Mouse (Mus musculus) spleen, adult 2 months (tissue): Measurements from ENCODE around the gene Dr1. TPM values are rescaled to one million over a fixed set of nuclear protein-coding genes. Genes with fewer than 3 reads are reported as not detected.
A peak's percentile ranks its signal among the peaks of the same experiment; 100 is the strongest.
"Not testable (repeated sequence)": the region's sequence is repeated elsewhere in the genome, so short reads cannot be mapped to it uniquely, and the experiment has no call there.

ENCODE experiments used
- DNase-seq, 2 experiments: peaks; one replicate each; pipeline versions ENCODE4 v3.0.0 to v3.0.0-alpha.2; 2012 to 2021; ENCODE audit warnings: low spot score in 2 of 2, low read depth in 1 of 2
- H3K27ac ChIP-seq: fragments of 200-500 bp; 2 replicates; pipeline ENCODE4 v1.5.1; 2012; ENCODE audit warnings: low read length, inconsistent platforms; ENCODE audit not compliant: insufficient read depth
- H3K27me3 ChIP-seq: fragments of 200-500 bp; 2 replicates; pipeline ENCODE4 v1.6.1; 2012; ENCODE audit warnings: mild to moderate bottlenecking, moderate library complexity, low read length, inconsistent platforms; ENCODE audit not compliant: control insufficient read depth, insufficient read depth
- H3K36me3 ChIP-seq: fragments of 200-500 bp; 2 replicates; pipeline ENCODE4 v1.6.1; 2012; ENCODE audit warnings: mild to moderate bottlenecking, low read length, inconsistent platforms; ENCODE audit not compliant: control insufficient read depth, insufficient read depth
- H3K4me1 ChIP-seq: fragments of 200-500 bp; 2 replicates; pipeline ENCODE4 v1.6.1; 2011; ENCODE audit warnings: inconsistent platforms; ENCODE audit not compliant: control insufficient read depth, insufficient read depth, insufficient read length
- H3K4me3 ChIP-seq: fragments of 200-500 bp; 2 replicates; pipeline ENCODE4 v1.5.1; 2011; ENCODE audit warnings: mild to moderate bottlenecking, inconsistent platforms; ENCODE audit not compliant: insufficient read depth, insufficient read length; ENCODE audit errors: extremely low read depth
- CTCF ChIP-seq: fragments of 200-500 bp; IDR thresholded peaks from 2 replicates; pipeline ENCODE4 v1.5.1; 2011; ENCODE audit warnings: mild to moderate bottlenecking, inconsistent platforms; ENCODE audit not compliant: insufficient read depth, insufficient read length, insufficient replicate concordance; ENCODE audit errors: extremely low read depth
- POLR2A ChIP-seq: fragments of 200-500 bp; IDR thresholded peaks from 2 replicates; pipeline ENCODE4 v1.6.1; 2011; ENCODE audit warnings: low read depth, low read length, inconsistent platforms
- WGBS: fragments of 180-500 bp; shearing (Covaris S2); methylation state at CpG from one replicate; pipeline ENCODE4 v1.1.7; 2018; 5-methylcytosine and 5-hydroxymethylcytosine counted together
- polyA plus RNA-seq: library from polyadenylated mRNA; depleted of rRNA; stranded (reverse); fragments of >200 nt; gene quantifications from 2 replicates; pipeline ENCODE4 v1.2.3, GENCODE M21; 2012; rRNA removed

The Dr1 gene
- 16.0 and 23.5 TPM in 2 replicates for polyA plus RNA-seq

DNA sequence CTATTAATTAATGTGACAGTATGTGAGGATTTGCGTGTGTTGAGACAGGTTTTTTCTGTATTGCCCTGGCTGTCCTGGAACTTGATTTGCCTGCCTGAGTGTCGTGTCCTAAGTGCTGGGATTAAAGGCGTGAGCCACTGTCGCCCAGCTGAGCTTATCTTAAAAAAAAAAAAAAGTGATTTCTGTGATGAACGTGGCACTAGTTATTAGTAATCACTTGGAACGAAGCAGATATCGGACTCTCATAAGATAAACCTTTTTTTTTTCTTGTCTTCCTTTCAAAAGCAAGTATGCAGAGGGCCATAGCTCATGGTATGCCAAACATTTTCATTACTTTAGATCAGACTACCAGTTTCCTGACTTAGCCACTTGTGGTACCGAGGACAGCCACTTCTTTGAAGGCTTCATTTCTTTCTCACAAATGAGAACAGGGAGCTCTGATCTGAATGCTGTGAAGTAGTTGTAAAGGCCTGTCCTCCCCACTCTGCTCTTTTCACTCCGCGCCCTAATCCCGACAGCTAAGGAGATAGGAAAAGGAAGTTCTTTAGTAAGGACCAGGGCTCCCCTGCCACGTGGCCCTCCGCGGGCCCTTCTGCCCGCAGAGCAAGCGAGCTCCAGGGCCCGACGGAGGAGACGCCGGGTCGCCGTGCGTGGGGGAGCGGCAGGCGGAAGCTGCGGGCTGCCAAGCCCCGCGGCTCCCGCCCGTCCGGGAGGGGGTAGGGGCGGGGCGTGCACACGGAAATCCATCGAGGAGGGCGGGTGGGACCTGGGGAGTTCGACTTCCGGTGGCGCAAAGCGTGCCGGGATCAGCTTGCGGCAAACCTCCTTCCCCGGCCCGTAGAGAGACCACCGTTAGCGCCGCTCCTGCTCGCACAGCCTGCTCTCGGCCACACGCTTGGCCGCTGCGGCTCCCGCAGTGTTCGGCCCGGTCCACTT, at the start of gene Dr1:
Gene Dr1, plus strand, starts transcription at position 771 of the 936 bp plus-strand sequence.
- peak; percentile 74 to 86 for DNase-seq
- TF ChIP-seq CTCF: no peak
- no peak; the same call in none of the 2 replicates for TF ChIP-seq POLR2A
- H3K4me1 ChIP-seq: peaks cover 2% of the 10 kb centered on the region; the same call in 1 of the 2 replicates
- peak within 1 kb of the TSS; percentile 92 for H3K27ac ChIP-seq
- H3K36me3 ChIP-seq: no peaks in the 10 kb centered on the region; the same call in 1 of the 2 replicates
- peak within 1 kb of the TSS; percentile 94 for H3K4me3 ChIP-seq
- H3K27me3 ChIP-seq: no peaks in the 10 kb centered on the region
- WGBS: 7% methylated on average over 54 of the region's 55 CpGs

DNA sequence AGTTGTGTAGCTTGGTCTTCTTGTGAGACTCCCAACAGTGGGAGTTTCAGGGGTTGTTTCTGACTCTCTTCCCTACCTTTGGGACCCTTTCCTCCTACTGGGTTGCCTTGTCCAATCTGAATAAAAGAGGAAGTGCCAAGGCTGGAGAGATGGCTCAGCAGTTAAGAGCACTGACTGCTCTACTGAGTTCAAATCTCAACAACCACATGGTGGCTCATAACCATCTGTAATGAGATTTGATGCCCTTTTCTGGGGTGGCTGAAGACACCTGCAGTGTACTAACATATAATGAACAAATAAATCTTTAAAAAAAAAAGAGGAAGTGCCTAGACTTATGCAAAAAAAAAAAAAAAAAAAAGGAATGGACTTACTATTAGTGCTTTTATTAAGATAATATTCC, 44.6 kb upstream of the Dr1 start:
- no peaks in the 10 kb centered on the region for H3K27me3 ChIP-seq
- H3K4me1 ChIP-seq: no peaks in the 10 kb centered on the region
- no peak for DNase-seq
- no peak overlapping the region for H3K27ac ChIP-seq
- no peaks in the 10 kb centered on the region for H3K36me3 ChIP-seq
- no peak for TF ChIP-seq POLR2A
- TF ChIP-seq CTCF: no peak
- H3K4me3 ChIP-seq: no peak overlapping the region

DNA sequence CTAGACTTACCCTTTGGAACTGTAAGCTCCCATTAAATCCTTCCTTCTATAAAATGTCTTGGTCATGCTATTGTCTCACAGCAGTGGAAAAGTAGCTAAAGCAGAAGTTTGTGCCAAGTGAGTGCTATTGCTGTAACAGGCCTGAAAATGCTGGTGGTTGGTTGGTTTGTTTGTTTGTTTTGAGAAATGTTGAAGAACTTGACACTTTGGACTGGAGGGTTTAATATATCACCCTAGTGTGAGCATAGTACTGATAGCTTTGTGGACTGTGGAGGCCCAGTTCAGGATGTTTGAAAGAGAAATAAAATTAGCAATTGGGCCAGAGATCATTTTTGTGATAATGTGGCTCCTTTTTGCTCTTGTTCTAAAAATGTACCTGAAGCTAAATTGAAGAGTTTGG, 42.5 kb upstream of the Dr1 start:
- Histone ChIP-seq H3K4me1 (no peaks in the 10 kb centered on the region), H3K27me3 (no peaks in the 10 kb centered on the region), H3K27ac (no peak overlapping the region), H3K4me3 (no peak overlapping the region), H3K36me3 (no peaks in the 10 kb centered on the region)
- DNase-seq: no peak
- TF ChIP-seq POLR2A (no peak), CTCF (no peak)

DNA sequence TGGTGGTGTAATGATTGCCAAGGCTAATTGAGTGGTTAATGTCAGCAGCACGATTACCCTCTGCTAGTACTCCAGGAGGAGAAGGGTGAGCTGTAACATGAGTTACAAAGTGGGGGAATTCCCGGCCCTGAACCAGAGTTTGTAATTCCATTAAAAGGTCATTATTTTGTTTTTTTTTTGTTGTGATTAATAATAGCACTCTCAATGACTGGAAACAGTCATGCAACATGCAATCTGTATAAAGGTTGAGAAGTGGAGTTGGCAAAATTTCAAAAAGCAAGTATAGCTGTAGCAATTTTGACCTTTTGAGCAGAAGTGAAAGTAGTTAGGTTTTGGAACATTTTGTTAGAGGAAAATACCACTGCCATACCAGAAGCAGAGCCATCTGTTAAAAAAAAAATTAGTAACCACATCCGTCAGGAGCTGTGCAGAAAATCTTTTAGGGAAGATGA, 22.4 kb upstream of the Dr1 start:
- peaks cover 4% of the 10 kb centered on the region; the same call in 1 of the 2 replicates for H3K4me1 ChIP-seq
- no peak for TF ChIP-seq POLR2A
- TF ChIP-seq CTCF: no peak
- no peak overlapping the region for H3K4me3 ChIP-seq
- H3K27me3 ChIP-seq: no peaks in the 10 kb centered on the region
- DNase-seq: no peak
- no peak overlapping the region for H3K27ac ChIP-seq
- H3K36me3 ChIP-seq: no peaks in the 10 kb centered on the region
- WGBS: 20% methylated on average over 3 of the region's 3 CpGs

DNA sequence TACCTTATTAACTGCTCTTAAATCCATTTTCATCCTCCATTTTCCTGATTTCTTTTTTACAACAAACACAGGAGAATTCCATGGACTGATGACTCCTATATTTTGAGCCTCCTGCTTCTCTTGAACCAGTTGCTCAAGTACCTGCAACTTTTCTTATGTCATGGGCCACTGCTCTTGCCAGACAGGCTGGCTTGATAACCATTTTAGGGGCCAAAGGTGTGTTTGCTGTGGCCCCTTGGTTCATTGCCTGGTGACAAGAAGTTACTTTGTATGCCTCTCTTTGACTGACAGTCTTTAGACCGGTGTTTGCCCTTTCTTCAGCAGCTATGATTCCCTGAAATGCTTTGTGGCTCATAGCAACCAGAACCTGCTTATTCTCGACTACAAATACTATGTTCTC, 18.7 kb upstream of the Dr1 start:
- 86% methylated on average over 2 of the region's 2 CpGs for WGBS
- TF ChIP-seq POLR2A: no peak
- no peak for TF ChIP-seq CTCF
- peaks cover 4% of the 10 kb centered on the region; the same call in 1 of the 2 replicates for H3K4me1 ChIP-seq
- no peaks in the 10 kb centered on the region for H3K27me3 ChIP-seq
- H3K36me3 ChIP-seq: no peaks in the 10 kb centered on the region
- H3K4me3 ChIP-seq: no peak overlapping the region
- H3K27ac ChIP-seq: no peak overlapping the region
- no peak for DNase-seq

DNA sequence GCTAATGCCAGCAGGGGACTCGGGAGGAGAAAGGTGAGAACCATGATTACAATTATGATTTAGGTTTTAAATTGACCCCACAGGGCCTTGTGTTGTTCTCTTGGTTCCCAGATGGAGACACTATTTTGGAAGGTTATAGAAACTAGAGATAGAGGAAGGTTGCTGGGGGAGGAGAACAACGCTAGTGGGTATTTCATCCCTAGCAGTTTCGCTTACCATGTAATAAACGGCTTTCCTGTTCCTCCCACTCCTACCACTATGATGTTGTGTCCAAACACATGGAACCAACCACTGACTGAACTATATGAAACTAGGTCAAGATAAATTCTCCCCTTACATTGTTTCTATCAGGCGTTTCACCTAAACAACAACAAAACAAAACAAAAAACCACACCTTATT, 13.4 kb upstream of the Dr1 start:
- H3K27me3 ChIP-seq: no peaks in the 10 kb centered on the region
- H3K4me3 ChIP-seq: no peak overlapping the region
- DNase-seq: no peak
- 68% methylated on average over 5 of the region's 5 CpGs for WGBS
- no peaks in the 10 kb centered on the region for H3K36me3 ChIP-seq
- TF ChIP-seq POLR2A (no peak), CTCF (no peak)
- no peak overlapping the region for H3K27ac ChIP-seq
- H3K4me1 ChIP-seq: no peaks in the 10 kb centered on the region

DNA sequence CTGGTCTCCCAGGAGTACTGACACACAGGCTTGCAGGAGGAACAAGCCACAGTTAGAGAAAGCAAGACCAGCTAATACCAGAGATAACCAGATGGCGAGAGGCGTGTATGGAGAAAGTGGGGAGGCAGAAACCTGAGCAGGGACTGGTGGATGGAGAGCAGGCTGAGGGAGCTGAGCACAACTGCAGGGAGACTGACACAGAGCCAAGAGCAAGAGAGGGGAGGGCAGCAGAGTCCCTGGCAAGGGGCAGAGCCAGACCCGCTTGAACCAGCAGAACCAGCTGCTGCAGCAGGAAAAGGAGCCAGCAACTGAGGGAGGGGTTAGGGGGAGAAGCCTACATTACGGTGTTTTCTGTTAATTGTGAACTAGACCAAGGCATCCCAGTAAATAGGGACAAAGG, 6.0 kb upstream of the Dr1 start:
- 73% methylated on average over 4 of the region's 4 CpGs for WGBS
- DNase-seq: no peak
- Histone ChIP-seq H3K4me1 (no peaks in the 10 kb centered on the region), H3K27me3 (no peaks in the 10 kb centered on the region; the same call in 1 of the 2 replicates), H3K4me3 (no peak overlapping the region), H3K36me3 (no peaks in the 10 kb centered on the region), H3K27ac (no peak overlapping the region)
- no peak for TF ChIP-seq CTCF
- TF ChIP-seq POLR2A: no peak

DNA sequence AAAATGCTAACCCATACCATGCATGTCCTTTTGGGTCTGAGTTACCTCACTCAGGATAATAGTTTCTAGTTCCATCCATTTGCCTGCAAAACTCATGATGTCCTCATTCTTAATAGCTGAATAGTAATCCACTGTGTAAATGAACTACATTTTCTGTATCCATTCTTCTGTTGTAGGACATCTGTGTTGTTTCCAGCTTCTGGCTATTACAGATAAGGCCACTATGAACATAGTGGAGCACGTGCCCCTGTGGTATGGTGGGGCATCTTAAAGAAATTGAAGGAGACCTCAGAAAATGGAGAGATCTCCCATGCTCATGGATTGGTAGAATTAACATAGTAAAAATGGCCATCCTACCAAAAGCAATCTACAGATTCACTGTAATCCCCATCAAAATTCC, 4.9 kb upstream of the Dr1 start:
- not testable (repeated sequence) for H3K4me3 ChIP-seq, H3K4me1 ChIP-seq, DNase-seq, H3K36me3 ChIP-seq, H3K27me3 ChIP-seq, H3K27ac ChIP-seq
- WGBS: 81% methylated on average over 1 of the region's 1 CpGs
